Mouse (Mus musculus) layer of hippocampus, adult 2 months (tissue): ENCODE data around the gene Gm10778. TPM values are rescaled to one million over a fixed set of nuclear protein-coding genes. Genes with fewer than 3 reads are reported as not detected.

Source experiments
- total RNA-seq, 2 experiments: library from RNA; stranded (reverse); gene quantifications; 2 replicates each; pipeline ENCODE4 v1.2.3; 2021

Gene Gm10778
- total RNA-seq, 2 experiments from 2014 or later = 3.6 to 5.0 TPM

Other genes starting within 250 kb of the Gm10778 start
- 10 to 100 TPM; 60.0 to 60.1 TPM for gene Nfic, start 193.4 kb upstream of the Gm10778 start, total RNA-seq
- gene Celf5, start 166.3 kb upstream of the Gm10778 start, total RNA-seq = 100 to 1,000 TPM; 286 to 287 TPM
- gene Ncln, start 152.7 kb upstream of the Gm10778 start, total RNA-seq = 10 to 100 TPM; 83.1 to 93.5 TPM
- under 1 TPM; 0.39 to 0.95 TPM for gene S1pr4, start 148.9 kb upstream of the Gm10778 start, total RNA-seq
- gene Gna15, start 124.8 kb upstream of the Gm10778 start, total RNA-seq = 1 to 10 TPM; 1.9 to 2.5 TPM
- 100 to 1,000 TPM; 118 to 123 TPM for gene Gna11, start 103.9 kb upstream of the Gm10778 start, total RNA-seq
- 100 to 1,000 TPM; 702 to 736 TPM for gene Aes, start 89.6 kb upstream of the Gm10778 start, total RNA-seq
- 10 to 100 TPM; 34.0 to 46.8 TPM for gene Tle2, start 74.5 kb upstream of the Gm10778 start, total RNA-seq
- gene Tle6, start 48.0 kb upstream of the Gm10778 start, total RNA-seq = 1 to 10 TPM; 4.1 to 5.0 TPM
- 1 to 10 TPM; 4.2 to 5.0 TPM for gene BC025920, start 42.8 kb upstream of the Gm10778 start, total RNA-seq
- gene Sirt6, start 21.3 kb upstream of the Gm10778 start, total RNA-seq = 10 to 100 TPM; 29.7 to 31.4 TPM
- gene Ankrd24, start 20.5 kb upstream of the Gm10778 start, total RNA-seq = 10 to 100 TPM; 33.6 to 38.6 TPM
- gene Zfp433, start 55.8 kb downstream of the Gm10778 start, total RNA-seq = 10 to 100 TPM in 1 of 2 experiments, 1 to 10 TPM in 1; 9.0 to 12.3 TPM
- gene Gm3055, start 122.1 kb downstream of the Gm10778 start, total RNA-seq = 1 to 10 TPM; 8.2 to 8.4 TPM
- 1 to 10 TPM; 2.6 to 3.6 TPM for gene Gm4767, start 163.1 kb downstream of the Gm10778 start, total RNA-seq
- 1 to 10 TPM; 2.7 to 4.0 TPM for gene Gm32687, start 214.9 kb downstream of the Gm10778 start, total RNA-seq